Mouse (Mus musculus): Measurements from ENCODE around the gene Fam71a. TPM values are rescaled to one million over a fixed set of nuclear protein-coding genes. Genes with fewer than 3 reads are reported as not detected.

Fam71a gene
- not detected in 2 replicates for polyA plus RNA-seq (2015; fragmentation: Nextera tagmentation; extraction: Ambion mirVana)

DNA sequence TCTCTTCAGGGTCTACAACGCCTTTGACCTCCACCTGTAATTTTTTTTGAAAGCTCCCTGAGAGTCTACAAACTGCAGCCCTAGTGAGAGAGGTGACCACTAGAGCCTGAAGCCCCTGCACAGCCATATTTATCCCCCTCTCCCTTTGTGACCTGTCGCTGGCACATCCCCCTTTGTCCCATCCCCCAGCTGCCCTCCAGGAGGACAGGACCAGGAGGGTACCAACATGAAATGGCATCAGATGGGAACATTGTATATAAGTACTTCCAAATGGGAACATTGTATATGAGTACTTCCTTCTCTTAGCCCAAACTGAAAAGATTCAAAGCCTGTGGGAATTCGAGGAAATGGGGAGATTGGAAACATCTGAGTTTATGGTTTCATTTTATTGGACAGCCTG, at the start of gene Fam71a:
Gene Fam71a (minus strand): TSS at position 101 of the 400 bp plus-strand sequence.
- Histone ChIP-seq H3K4me2 (no peak within 1 kb of the TSS), H3K9ac (no peak within 1 kb of the TSS), H3K27me3 (no peaks in the 10 kb centered on the region), H3K27ac (replicated peaks) (no peak within 1 kb of the TSS), H3K9me3 (no peaks in the 10 kb centered on the region), H3K4me3 (no peak within 1 kb of the TSS), H3K4me1 (replicated peaks) (peaks cover 10% of the 10 kb centered on the region; the same call in 1 of the 2 replicates), H3K36me3 (no peaks in the 10 kb centered on the region)
- 89% methylated on average over 3 of the region's 3 CpGs for WGBS
- no peak for ATAC-seq (ENCODE audit: low read depth)

DNA sequence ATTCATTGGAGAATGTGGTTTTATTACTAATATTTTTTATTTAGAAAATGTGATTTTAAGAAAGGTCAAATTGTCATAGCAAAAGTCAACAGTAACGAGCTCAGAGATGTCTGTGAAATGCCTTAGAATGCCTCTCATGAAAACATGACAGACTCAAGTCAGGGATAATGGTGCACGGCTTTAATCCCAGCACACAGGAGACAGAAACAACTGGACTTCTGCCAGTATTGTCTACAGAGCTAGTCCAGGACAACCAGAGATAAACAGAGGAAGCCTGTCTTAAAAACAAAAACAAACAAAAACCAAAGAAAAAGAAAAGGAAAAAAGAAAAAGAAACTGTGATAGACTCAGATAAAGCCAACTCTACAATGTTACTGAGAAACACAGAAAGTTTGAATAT, 46.5 kb upstream of the Fam71a start:
- WGBS, result 65% methylated on average over 2 of the region's 2 CpGs
- Histone ChIP-seq H3K36me3 (no peaks in the 10 kb centered on the region), H3K4me1 (replicated peaks) (peaks cover under 1% of the 10 kb centered on the region; the same call in 1 of the 2 replicates), H3K9ac (no peak overlapping the region), H3K4me3 (no peak overlapping the region), H3K27me3 (peaks cover 6% of the 10 kb centered on the region; the same call in 1 of the 2 replicates), H3K4me2 (no peak overlapping the region), H3K27ac (replicated peaks) (no peak overlapping the region), H3K9me3 (no peaks in the 10 kb centered on the region)
- ATAC-seq (ENCODE audit: low read depth), result no peak

DNA sequence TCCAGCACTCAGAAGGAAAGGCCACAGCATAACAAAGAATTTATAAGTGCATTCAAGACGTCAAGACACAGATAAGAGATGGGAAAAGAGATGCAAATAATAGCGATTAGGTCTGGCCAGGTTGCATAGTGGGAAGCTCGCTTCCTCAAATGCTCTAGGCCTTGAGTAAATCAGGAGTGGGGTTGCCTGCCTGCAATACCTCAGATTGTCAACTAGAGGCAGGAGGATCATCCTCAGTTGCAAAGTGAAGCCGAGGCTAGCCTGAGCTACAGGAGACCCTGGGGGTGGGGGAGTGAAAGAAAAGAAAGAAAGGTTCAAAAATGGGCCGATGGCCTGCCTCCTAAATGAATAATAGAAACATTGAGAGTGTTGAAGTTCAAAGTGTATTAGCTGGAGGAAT, 41.2 kb upstream of the Fam71a start:
- Histone ChIP-seq H3K36me3 (no peaks in the 10 kb centered on the region), H3K27ac (replicated peaks) (no peak overlapping the region), H3K4me3 (no peak overlapping the region), H3K27me3 (no peaks in the 10 kb centered on the region), H3K4me2 (no peak overlapping the region), H3K4me1 (replicated peaks) (no peaks in the 10 kb centered on the region), H3K9me3 (no peaks in the 10 kb centered on the region), H3K9ac (no peak overlapping the region)
- 77% methylated on average over 5 of the region's 5 CpGs for WGBS
- no peak for ATAC-seq (ENCODE audit: low read depth)

DNA sequence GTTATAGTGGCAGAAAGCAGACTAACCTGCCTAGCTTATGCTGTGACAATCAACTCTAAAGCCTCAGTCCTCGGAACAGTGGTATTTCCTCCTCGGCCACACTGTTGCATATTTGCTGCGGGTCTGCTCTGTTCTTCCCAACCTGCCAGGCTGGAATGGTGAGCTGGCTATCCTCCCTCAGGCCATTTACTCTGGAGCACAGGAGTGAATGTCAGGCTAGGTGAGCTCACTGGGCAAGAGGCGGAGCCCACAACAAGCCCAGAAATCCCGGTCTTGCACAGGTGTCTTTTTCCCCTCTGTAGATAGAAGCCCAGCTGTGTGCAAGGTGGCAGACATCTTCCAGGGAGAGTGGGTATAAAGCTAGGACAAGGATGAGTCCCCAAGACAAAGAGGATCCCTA, 40.3 kb upstream of the Fam71a start:
- Histone ChIP-seq H3K9me3 (no peaks in the 10 kb centered on the region), H3K9ac (no peak overlapping the region), H3K27me3 (no peaks in the 10 kb centered on the region), H3K27ac (replicated peaks) (no peak overlapping the region), H3K4me2 (no peak overlapping the region), H3K36me3 (no peaks in the 10 kb centered on the region), H3K4me3 (no peak overlapping the region), H3K4me1 (replicated peaks) (no peaks in the 10 kb centered on the region)
- WGBS, result 78% methylated on average over 5 of the region's 5 CpGs
- ATAC-seq (ENCODE audit: low read depth), result no peak

DNA sequence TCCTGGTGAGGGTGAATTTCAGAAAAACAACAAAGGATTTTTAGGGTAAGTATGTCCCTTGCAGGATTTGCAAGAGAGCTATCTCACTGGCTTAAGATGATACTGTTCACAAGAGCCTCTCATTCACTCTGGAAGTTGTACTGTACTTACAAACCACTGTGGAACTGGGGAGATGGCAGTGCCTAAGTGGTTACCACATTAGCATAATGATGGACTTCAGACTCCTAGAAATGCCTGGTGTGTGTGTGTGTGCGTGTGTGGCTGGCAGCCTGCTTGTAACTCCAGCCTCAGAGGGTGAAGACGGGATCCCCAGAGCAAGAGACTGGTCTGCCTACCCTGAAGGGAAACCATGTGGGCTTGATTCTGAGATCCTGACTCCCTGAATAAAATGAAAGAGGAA, 38.9 kb upstream of the Fam71a start:
- Histone ChIP-seq H3K27me3 (no peaks in the 10 kb centered on the region), H3K9me3 (no peaks in the 10 kb centered on the region), H3K4me2 (no peak overlapping the region), H3K36me3 (no peaks in the 10 kb centered on the region), H3K9ac (no peak overlapping the region), H3K4me1 (replicated peaks) (no peaks in the 10 kb centered on the region), H3K4me3 (no peak overlapping the region), H3K27ac (replicated peaks) (no peak overlapping the region)
- ATAC-seq (ENCODE audit: low read depth), result no peak
- WGBS, result 74% methylated on average over 2 of the region's 2 CpGs

DNA sequence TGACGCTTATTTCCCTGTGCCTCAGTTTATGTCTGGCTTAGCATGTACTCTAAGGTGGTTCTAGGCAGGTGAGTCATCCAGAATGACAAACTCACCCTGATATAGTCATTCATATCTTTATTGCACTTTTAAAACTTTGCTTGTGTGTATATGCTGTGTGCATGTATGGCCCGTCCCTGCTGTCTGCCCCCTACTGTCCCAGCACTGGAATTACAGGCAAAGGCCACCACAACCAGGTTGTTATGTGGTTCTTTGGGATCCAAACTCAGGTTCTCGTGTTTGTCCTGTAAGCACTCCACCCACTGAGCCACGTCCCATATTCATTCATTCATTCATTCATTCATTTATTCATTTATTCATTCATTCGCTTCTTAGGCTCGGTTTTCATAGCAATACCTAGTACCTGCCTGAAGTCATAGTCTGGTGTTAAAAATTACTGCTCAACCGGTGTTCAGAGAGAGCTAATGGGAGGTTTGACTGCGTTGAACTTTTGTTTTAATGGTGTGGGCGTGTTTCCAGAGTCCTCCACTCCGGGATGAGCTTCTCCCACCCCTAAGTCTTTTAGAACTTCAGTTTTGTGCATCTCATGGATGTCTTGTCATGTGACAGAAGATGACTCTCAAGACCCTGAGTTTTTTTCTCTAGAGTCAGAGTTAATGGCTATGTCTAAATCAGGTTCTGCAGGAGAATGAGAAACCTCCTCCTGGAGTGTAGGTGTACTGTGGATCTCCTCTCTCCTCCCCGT, 37.8 kb upstream of the Fam71a start:
- Histone ChIP-seq H3K36me3 (no peaks in the 10 kb centered on the region), H3K4me1 (replicated peaks) (no peaks in the 10 kb centered on the region), H3K27me3 (no peaks in the 10 kb centered on the region), H3K4me3 (no peak overlapping the region), H3K27ac (replicated peaks) (no peak overlapping the region), H3K9ac (no peak overlapping the region), H3K4me2 (no peak overlapping the region), H3K9me3 (no peaks in the 10 kb centered on the region)
- no peak for ATAC-seq (ENCODE audit: low read depth)
- WGBS, result 85% methylated on average over 11 of the region's 11 CpGs

- H3K9ac ChIP-seq, result no peak overlapping the region
- no peak overlapping the region for H3K27ac ChIP-seq (replicated peaks)
- no peaks in the 10 kb centered on the region for H3K27me3 ChIP-seq
- H3K4me1 ChIP-seq (replicated peaks), result no peaks in the 10 kb centered on the region
- H3K9me3 ChIP-seq, result no peaks in the 10 kb centered on the region
- no peak overlapping the region for H3K4me2 ChIP-seq
- H3K4me3 ChIP-seq, result no peak overlapping the region
- ATAC-seq (ENCODE audit: low read depth), result no peak
- no peaks in the 10 kb centered on the region for H3K36me3 ChIP-seq
- WGBS, result 86% methylated on average over 9 of the region's 9 CpGs
These were observed 36.4 kb upstream of the Fam71a start for GRCm38 (mm10) chr1:191200816-191201602.

DNA sequence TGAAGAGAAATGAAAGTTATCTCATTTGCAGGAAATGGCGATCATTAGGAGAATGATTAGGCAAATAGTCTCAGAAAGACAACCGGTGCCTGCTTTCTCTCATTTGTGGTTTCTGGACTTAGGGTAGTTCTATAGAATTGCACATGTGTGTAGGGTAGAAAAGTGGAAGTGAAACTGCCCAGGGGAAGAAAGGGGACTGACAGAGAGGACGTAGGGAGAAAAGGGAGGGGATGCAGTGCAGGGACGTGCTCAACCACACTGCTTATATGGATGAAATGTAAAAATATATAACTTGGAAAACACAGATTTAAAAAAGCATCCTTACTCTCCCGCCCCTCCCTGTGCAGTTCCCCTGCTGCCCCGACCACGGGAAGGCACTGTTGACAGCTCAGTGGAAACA, 33.3 kb upstream of the Fam71a start:
- Histone ChIP-seq H3K9ac (no peak overlapping the region), H3K4me1 (replicated peaks) (no peaks in the 10 kb centered on the region)
- 81% methylated on average over 7 of the region's 7 CpGs for WGBS

DNA sequence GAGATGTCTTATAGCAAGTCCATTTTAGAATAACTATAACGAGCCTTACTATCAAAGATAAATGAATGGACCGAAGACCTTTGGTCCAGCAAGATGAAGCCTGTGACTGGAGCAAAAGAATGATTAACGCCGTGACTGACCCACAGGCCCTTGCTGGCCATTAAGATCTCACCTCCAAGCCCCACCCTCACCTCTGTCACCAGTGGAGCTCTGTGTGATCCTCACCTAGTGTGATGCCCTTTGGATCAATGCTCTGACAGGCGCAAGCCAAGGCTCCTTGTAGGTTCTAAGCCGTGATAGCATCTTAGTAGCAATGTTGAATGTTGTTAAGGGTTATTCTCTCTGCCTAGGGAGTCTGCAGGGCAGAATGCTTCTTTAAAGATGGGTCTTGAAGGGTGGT, 31.4 kb upstream of the Fam71a start:
- Histone ChIP-seq H3K4me2 (no peak overlapping the region), H3K27me3 (peaks cover 22% of the 10 kb centered on the region), H3K36me3 (no peaks in the 10 kb centered on the region), H3K27ac (replicated peaks) (no peak overlapping the region), H3K9ac (no peak overlapping the region), H3K4me1 (replicated peaks) (0 out of 2 replicates have a peak, but pooled peaks cover 2% of the 10 kb centered on the region), H3K9me3 (no peaks in the 10 kb centered on the region), H3K4me3 (no peak overlapping the region)
- no peak for ATAC-seq (ENCODE audit: low read depth)
- WGBS, result 93% methylated on average over 6 of the region's 6 CpGs

More for the DNA sequence above, 33.3 kb upstream of the Fam71a start:
- no peak for ATAC-seq (ENCODE audit: low read depth)
- Histone ChIP-seq H3K9me3 (no peaks in the 10 kb centered on the region), H3K36me3 (no peaks in the 10 kb centered on the region), H3K4me2 (no peak overlapping the region), H3K27ac (replicated peaks) (no peak overlapping the region), H3K4me3 (no peak overlapping the region), H3K27me3 (peaks cover 7% of the 10 kb centered on the region; the same call in 1 of the 2 replicates)

DNA sequence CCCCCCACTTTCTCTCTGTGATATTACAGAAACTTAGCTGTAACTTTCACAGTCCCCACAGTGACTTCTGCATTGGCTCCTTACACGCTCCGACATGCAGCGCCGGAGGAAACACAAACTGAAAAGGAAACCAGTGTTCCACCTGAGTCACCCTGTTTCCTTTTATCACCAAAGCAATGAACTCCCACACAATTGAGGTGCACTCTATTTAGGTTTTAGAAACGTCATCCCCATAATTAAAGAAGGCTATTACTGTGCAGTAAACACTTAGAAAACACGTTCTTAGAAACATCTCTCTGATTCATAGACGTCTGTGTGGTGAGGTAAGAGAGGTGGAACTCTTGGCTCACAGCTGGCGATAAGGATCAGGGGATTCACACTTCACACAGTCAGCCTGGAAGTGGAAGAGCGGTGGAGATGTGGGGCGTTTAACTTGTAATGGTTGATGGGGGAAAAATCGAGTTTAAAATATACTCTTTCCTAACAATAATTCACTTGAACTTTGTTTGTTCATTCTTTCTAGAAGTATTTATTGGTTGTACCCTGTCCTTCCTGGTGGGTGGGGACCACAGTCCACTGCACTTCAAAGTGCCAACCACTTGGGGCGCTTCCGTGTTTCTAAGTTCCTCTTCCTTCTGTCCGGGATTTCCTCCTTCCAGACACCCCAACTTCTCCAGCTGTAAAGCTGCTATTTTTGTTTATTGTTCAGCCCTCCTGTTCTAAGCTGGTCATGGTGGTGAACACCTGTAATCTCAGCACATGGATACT, 29.2 kb upstream of the Fam71a start:
- Histone ChIP-seq H3K9me3 (no peaks in the 10 kb centered on the region), H3K9ac (no peak overlapping the region), H3K36me3 (no peaks in the 10 kb centered on the region), H3K27ac (replicated peaks) (no peak overlapping the region), H3K4me1 (replicated peaks) (0 out of 2 replicates have a peak, but pooled peaks cover 2% of the 10 kb centered on the region), H3K4me3 (no peak overlapping the region), H3K4me2 (no peak overlapping the region), H3K27me3 (peaks cover 37% of the 10 kb centered on the region)
- WGBS, result 44% methylated on average over 14 of the region's 14 CpGs
- no peak for ATAC-seq (ENCODE audit: low read depth)

- 90% methylated on average over 6 of the region's 6 CpGs for WGBS
- Histone ChIP-seq H3K27me3 (peaks cover 47% of the 10 kb centered on the region), H3K9me3 (no peaks in the 10 kb centered on the region), H3K4me1 (replicated peaks) (0 out of 2 replicates have a peak, but pooled peaks cover 2% of the 10 kb centered on the region), H3K27ac (replicated peaks) (no peak overlapping the region), H3K4me2 (no peak overlapping the region), H3K4me3 (no peak overlapping the region), H3K36me3 (no peaks in the 10 kb centered on the region), H3K9ac (no peak overlapping the region)
- ATAC-seq (ENCODE audit: low read depth), result no peak
These were observed 28.1 kb upstream of the Fam71a start for GRCm38 (mm10) chr1:191192751-191193150.

DNA sequence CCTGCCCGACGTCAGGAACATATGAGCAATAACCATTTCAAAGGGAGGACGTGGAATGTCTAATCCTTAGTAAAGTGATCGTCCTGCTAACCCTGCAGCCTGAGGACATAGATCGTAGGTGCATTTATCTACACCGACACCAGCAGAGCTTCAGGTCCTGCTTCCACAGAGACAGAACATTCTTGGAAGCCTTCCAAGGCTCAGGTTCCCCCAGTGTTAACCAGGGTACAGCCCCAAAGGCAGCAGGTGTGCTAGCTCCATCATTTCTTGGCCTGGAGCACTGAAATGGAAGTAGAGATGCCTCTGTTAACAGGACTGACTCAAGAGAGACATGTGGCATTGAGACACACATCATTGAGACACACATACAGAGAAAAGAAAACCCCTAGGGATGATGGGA, 27.6 kb upstream of the Fam71a start:
- Histone ChIP-seq H3K36me3 (no peaks in the 10 kb centered on the region), H3K4me3 (no peak overlapping the region), H3K9me3 (no peaks in the 10 kb centered on the region), H3K27me3 (peaks cover 52% of the 10 kb centered on the region), H3K9ac (no peak overlapping the region), H3K4me2 (no peak overlapping the region), H3K4me1 (replicated peaks) (0 out of 2 replicates have a peak, but pooled peaks cover 2% of the 10 kb centered on the region), H3K27ac (replicated peaks) (no peak overlapping the region)
- no peak for ATAC-seq (ENCODE audit: low read depth)
- 77% methylated on average over 6 of the region's 6 CpGs for WGBS

All from neural tube, embryonic 13.5 days (tissue).